Mouse (Mus musculus) stomach, embryonic 14.5 days (tissue): ENCODE data around the gene Cers1. TPM values are rescaled to one million over a fixed set of nuclear protein-coding genes. Genes with fewer than 3 reads are reported as not detected.
A peak's percentile ranks its signal among the peaks of the same experiment; 100 is the strongest.

ENCODE experiments used
- ATAC-seq: fragments of 200-750 bp; cut with Nextera tagmentation; 2 replicates; pipeline ENCODE4 v1.8.0; 2017; ENCODE audit warnings: low read depth, moderate TSS enrichment; ENCODE audit not compliant: insufficient number of reproducible peaks, insufficient read depth, low FRiP score
- H3K27ac ChIP-seq: fragments of 300-500 bp; sonication (generic); 2 replicates; pipeline ENCODE4 v1.5.1; 2014; ENCODE audit warnings: mild to moderate bottlenecking, low read length, moderate library complexity, mixed read lengths
- H3K27me3 ChIP-seq: fragments of 300-500 bp; sonication (generic); 2 replicates; pipeline ENCODE4 v1.6.1; 2014; ENCODE audit warnings: low read length, control low read depth, mixed read lengths; ENCODE audit not compliant: control insufficient read depth, insufficient read depth
- H3K36me3 ChIP-seq: fragments of 300-500 bp; sonication (generic); 2 replicates; pipeline ENCODE4 v1.6.1; 2014; ENCODE audit warnings: mild to moderate bottlenecking, control low read depth, low read length, moderate library complexity, mixed read lengths; ENCODE audit not compliant: control insufficient read depth, insufficient read depth
- H3K4me1 ChIP-seq: fragments of 300-500 bp; sonication (generic); 2 replicates; pipeline ENCODE4 v1.6.1; 2014; ENCODE audit warnings: low read length, control low read depth, mixed read lengths; ENCODE audit not compliant: control insufficient read depth, insufficient read depth
- H3K4me2 ChIP-seq: fragments of 300-500 bp; sonication (generic); replicated peaks from 2 replicates; pipeline ENCODE4 v1.6.1; 2014; ENCODE audit warnings: low read depth, low read length, control low read depth
- H3K4me3 ChIP-seq: fragments of 300-500 bp; sonication (generic); 2 replicates; pipeline ENCODE4 v1.5.1; 2014; ENCODE audit warnings: low read depth, low read length, control low read depth
- H3K9ac ChIP-seq: fragments of 300-500 bp; sonication (generic); replicated peaks from 2 replicates; pipeline ENCODE4 v1.6.1; 2014; ENCODE audit warnings: low read depth, mild to moderate bottlenecking, control low read depth, low read length, moderate library complexity, mixed read lengths
- H3K9me3 ChIP-seq: fragments of 300-500 bp; sonication (generic); 2 replicates; pipeline ENCODE4 v1.6.1; 2016; ENCODE audit warnings: low read depth, low read length, control low read depth; ENCODE audit not compliant: control insufficient read depth
- WGBS: fragments of 180-500 bp; shearing (Covaris S2); extraction: QIAGEN DNeasy Blood & Tissue Kit; methylation state at CpG from one replicate; pipeline ENCODE4 v1.1.7; 2014; 5-methylcytosine and 5-hydroxymethylcytosine counted together
- polyA plus RNA-seq: library from polyadenylated mRNA; unstranded; fragments of >200 nt; fragmentation: Nextera tagmentation; extraction: Ambion mirVana; gene quantifications from 2 replicates; pipeline ENCODE4 v1.2.1, GENCODE M21; 2014

Gene Cers1
- polyA plus RNA-seq, 1 experiment from 2014 or later: 5.7 TPM

DNA sequence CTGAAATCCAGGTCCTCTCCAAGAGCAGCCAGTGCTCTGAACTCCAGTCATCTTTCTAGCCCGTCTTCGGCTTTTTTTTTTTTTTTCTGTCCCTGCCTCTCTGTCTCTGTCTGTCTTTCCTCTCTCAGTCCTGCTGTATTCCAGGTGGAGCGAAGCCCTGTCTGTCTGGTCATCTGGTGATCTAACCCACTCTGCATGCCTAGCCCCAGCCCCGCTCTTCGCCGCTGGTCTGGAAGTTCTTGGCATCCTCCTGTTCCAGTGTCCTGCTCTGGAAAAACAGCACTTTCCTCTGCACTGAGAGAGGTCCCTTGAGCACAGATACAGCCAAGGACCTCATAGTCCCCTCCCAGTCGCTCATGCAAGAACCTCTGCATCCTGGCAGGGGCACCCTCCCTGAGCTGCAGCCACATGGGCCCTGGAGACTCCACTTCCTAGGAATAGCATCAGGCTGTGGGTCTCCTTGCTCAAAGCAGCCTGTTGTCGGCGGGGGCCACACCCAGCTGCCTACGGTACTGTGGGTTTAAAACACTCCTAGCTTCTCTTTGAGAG, 46.0 kb downstream of the Cers1 start:
- no peak overlapping the region for H3K4me2 ChIP-seq
- WGBS: 69% methylated on average over 10 of the region's 10 CpGs
- no peaks in the 10 kb centered on the region for H3K27me3 ChIP-seq
- H3K4me3 ChIP-seq: no peak overlapping the region
- 0 out of 2 replicates have a peak, but pooled peaks cover 3% of the 10 kb centered on the region for H3K4me1 ChIP-seq
- no peak overlapping the region for H3K9ac ChIP-seq
- H3K27ac ChIP-seq: no peak overlapping the region
- no peaks in the 10 kb centered on the region for H3K9me3 ChIP-seq
- ATAC-seq: no peak
- no peaks in the 10 kb centered on the region for H3K36me3 ChIP-seq

DNA sequence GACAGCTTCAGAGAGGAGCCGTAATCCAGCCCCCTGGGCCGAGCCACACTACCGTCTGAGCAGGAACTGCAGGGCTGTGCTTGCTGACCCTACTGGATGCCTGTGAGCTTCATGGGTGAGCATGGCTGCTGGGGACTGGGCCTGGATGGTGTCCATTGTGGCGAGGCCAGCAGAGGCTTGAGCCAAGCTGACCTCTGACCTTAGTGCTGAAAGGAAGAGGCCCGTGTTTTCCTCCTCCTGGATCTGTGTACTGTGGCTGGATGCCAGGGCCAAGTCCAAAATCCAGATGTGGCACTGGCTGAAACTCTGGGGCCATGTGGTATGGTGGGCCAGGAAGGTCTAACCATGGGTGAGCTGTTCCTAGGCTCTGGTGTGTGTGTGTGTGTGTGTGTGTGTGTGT, 48.5 kb downstream of the Cers1 start:
- no peak overlapping the region for H3K27ac ChIP-seq
- WGBS: 39% methylated on average over 5 of the region's 5 CpGs
- H3K36me3 ChIP-seq: no peaks in the 10 kb centered on the region
- 0 out of 2 replicates have a peak, but pooled peaks cover 3% of the 10 kb centered on the region for H3K4me1 ChIP-seq
- no peak overlapping the region for H3K4me2 ChIP-seq
- no peak overlapping the region for H3K9ac ChIP-seq
- no peaks in the 10 kb centered on the region for H3K9me3 ChIP-seq
- no peak overlapping the region for H3K4me3 ChIP-seq
- no peaks in the 10 kb centered on the region for H3K27me3 ChIP-seq
- no peak for ATAC-seq

DNA sequence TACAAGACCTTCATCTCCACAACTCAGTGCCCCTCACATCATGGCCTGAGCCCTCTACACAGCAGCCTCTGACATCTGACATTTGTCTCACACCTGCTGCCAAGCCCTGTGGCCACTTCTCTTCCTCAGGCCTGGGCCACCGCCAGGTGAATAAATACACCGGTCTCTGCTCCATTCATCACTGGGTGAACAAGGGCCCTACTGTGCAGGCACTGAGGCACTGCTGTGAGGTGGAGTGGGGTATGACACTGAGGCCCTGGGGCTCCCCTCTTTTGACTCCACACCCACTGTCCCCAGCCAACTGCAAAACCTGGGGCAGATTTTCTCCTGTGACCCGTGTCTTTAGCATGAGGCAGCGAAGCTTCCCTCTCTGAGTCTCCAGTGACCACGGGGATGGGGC, 51.0 kb downstream of the Cers1 start:
- Histone ChIP-seq H3K27ac (no peak overlapping the region), H3K4me1 (no peaks in the 10 kb centered on the region), H3K36me3 (no peaks in the 10 kb centered on the region), H3K4me3 (no peak overlapping the region), H3K4me2 (no peak overlapping the region), H3K27me3 (0 out of 2 replicates have a peak, but pooled peaks cover 2% of the 10 kb centered on the region), H3K9ac (no peak overlapping the region), H3K9me3 (no peaks in the 10 kb centered on the region)
- 61% methylated on average over 5 of the region's 5 CpGs for WGBS
- ATAC-seq: no peak; the same call in 1 of the 2 replicates

DNA sequence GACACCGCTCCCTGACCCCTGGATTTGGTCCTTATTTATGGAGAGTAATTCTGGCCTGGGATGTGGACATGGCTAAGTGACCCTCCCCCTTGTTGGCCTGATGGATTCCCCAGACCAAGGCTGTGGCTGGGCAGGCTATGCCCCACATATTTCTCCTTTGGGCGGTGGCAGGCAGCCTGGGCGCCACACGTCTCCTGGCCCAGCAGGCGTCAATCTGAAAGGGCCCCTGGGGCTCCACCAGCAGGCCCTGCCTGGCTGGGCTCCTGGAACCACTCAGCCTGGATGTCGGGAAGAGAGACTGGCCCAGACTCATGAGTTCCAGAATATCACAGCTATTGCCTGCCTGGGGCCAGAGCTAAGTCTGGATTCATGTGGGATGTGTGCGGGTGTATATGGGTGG, 54.9 kb downstream of the Cers1 start:
- no peak overlapping the region for H3K27ac ChIP-seq
- 82% methylated on average over 7 of the region's 7 CpGs for WGBS

DNA sequence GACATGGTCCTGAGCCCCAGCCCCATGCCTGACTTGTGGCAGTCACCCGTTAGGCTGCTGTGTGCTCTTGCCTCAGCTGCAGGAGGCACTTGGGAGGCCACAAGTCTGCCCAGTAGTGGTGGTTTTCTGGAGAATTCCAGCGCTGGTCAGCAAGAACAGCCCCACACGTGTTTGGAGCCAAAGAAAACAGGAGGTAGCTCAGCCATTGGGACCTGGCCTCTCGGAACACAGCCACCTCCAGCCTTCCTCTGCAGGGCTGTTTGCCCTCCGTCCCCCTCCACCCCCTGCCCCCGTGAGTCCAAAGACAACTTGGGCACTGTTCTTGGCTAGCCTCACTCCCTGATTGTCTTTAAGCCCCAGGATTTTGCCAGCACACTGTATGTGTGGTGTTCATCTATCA, 56.4 kb downstream of the Cers1 start:
- no peak overlapping the region for H3K4me3 ChIP-seq
- H3K4me2 ChIP-seq: no peak overlapping the region
- no peaks in the 10 kb centered on the region for H3K9me3 ChIP-seq
- H3K36me3 ChIP-seq: no peaks in the 10 kb centered on the region
- H3K27me3 ChIP-seq: peaks cover 53% of the 10 kb centered on the region
- H3K9ac ChIP-seq: no peak overlapping the region
- no peak overlapping the region for H3K27ac ChIP-seq
- 31% methylated on average over 6 of the region's 6 CpGs for WGBS
- peaks cover 10% of the 10 kb centered on the region; the same call in 1 of the 2 replicates for H3K4me1 ChIP-seq
- no peak for ATAC-seq

More for the DNA sequence above, 54.9 kb downstream of the Cers1 start:
- H3K9me3 ChIP-seq: no peaks in the 10 kb centered on the region
- H3K27me3 ChIP-seq: peaks cover 39% of the 10 kb centered on the region
- no peak overlapping the region for H3K4me3 ChIP-seq
- peaks cover 10% of the 10 kb centered on the region; the same call in 1 of the 2 replicates for H3K4me1 ChIP-seq
- H3K9ac ChIP-seq: no peak overlapping the region
- no peak for ATAC-seq
- no peak overlapping the region for H3K4me2 ChIP-seq
- no peaks in the 10 kb centered on the region for H3K36me3 ChIP-seq

DNA sequence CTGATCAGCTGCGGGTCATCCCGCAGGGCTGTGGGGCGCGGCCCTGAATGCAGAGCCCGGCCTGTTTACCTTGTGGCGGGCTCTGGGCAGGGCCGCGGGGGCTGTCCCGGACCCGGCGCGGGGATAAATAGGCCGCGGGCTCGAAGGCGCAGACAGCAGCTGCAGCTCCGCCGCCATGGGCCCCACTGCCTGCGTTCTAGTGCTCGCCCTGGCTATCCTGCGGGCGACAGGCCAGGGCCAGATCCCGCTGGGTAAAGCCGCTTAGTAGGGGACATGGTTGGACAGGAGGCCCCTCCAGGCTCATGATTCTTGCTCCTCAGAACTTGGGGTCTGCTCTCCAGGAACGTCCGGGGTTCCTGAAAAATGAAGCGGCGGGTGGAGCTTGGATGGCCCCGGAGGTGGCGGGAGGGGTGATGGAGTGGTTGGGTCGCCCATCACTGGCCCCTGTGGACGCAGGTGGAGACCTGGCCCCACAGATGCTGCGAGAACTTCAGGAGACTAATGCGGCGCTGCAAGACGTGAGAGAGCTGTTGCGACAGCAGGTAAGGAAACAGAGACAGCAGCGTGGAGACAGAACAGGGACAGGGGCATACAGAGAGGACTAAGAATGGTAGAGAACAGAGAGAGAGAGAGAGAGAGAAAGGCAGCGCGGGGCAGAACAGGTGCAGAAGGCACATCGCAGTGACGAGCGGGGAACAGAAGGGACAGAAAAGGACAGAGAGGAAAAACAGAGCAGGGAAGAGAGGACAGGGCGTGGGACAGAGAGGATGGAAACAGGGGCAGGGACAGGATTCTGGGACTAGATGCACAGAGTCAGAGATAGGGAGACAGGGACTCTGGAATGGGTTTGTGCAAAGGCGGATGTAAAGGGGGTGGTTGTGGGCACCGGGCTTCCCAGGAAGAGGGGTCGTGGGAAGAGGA, 58.1 kb downstream of the Cers1 start, which contains the start of gene Comp:
Gene Comp (plus strand): TSS at position 162 of the 921 bp plus-strand sequence.
- peak within 1 kb of the TSS; percentile 60 for H3K4me2 ChIP-seq
- H3K4me3 ChIP-seq: peak within 1 kb of the TSS; percentile 34
- H3K9ac ChIP-seq: no peak within 1 kb of the TSS
- no peak for ATAC-seq
- no peaks in the 10 kb centered on the region for H3K36me3 ChIP-seq
- peaks cover 64% of the 10 kb centered on the region for H3K27me3 ChIP-seq
- peaks cover 10% of the 10 kb centered on the region; the same call in 1 of the 2 replicates for H3K4me1 ChIP-seq
- WGBS: 3% methylated on average over 47 of the region's 47 CpGs
- no peak within 1 kb of the TSS for H3K27ac ChIP-seq
- no peaks in the 10 kb centered on the region for H3K9me3 ChIP-seq

DNA sequence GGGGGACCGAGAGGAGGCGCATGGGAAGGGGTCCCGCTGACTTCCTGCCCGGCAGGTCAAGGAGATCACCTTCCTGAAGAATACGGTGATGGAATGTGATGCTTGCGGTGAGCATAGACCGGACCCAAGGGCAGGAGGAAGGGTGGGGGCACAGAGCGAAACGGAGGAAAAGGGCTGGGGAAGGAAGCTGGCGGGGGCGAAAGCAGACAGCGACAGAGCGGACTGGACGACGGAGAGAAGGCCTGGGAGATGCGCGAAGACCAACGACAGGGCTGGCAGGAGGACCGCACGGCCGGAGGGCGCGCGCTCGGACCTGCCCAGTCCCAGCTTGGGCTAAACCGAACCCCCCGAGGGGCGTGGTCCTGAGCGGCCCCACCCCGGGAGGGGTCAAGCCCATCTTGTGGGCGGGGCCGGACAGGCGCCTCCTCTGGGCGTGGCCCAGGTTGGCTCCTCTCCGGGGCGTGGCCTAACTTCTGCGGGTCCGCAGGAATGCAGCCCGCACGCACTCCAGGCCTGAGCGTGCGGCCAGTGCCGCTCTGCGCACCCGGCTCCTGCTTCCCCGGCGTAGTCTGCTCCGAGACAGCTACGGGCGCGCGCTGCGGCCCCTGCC, 58.8 kb downstream of the Cers1 start:
- peak; percentile 66 for ATAC-seq
- H3K27me3 ChIP-seq: peaks cover 64% of the 10 kb centered on the region
- no peaks in the 10 kb centered on the region for H3K9me3 ChIP-seq
- H3K27ac ChIP-seq: no peak overlapping the region
- peaks cover 10% of the 10 kb centered on the region; the same call in 1 of the 2 replicates for H3K4me1 ChIP-seq
- peak overlapping the region; percentile 34 for H3K4me3 ChIP-seq
- WGBS: under 1% methylated on average over 52 of the region's 53 CpGs
- H3K4me2 ChIP-seq: peak overlapping the region; percentile 60
- no peak overlapping the region for H3K9ac ChIP-seq
- no peaks in the 10 kb centered on the region for H3K36me3 ChIP-seq

DNA sequence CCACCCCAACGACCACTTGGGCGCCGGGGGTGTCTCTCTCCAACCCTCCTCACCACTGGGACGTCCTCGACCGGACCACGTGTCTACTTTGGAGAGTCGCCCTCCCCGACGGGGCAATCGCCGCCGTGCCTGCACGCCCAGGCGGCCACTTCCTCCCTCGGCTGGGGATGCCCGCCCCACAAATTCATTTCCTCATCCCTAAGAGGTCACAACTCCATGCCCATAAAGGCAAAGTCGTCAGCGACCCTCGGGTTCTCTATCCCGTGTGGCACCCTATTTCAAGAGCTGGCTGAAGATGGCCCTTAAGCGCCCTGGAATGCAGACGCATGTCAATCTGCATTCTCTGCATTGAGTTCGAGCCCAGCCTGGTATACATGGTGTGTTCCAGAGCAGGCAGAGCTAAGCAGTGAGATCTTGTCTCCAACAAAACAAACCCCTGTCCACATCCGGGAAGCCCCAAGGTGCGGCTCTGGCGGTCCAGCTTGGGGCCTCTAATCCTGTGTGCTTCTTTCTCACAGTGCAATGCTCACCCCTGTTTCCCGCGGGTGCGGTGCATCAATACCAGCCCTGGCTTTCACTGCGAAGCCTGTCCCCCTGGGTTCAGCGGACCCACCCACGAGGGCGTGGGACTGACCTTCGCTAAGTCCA, 59.8 kb downstream of the Cers1 start:
- Histone ChIP-seq H3K9me3 (no peaks in the 10 kb centered on the region), H3K4me2 (peak overlapping the region; percentile 60), H3K27me3 (peaks cover 64% of the 10 kb centered on the region), H3K36me3 (no peaks in the 10 kb centered on the region), H3K4me3 (peak overlapping the region; percentile 34; the same call in 1 of the 2 replicates), H3K9ac (no peak overlapping the region), H3K4me1 (peaks cover 10% of the 10 kb centered on the region; the same call in 1 of the 2 replicates), H3K27ac (no peak overlapping the region)
- ATAC-seq: no peak
- WGBS: 5% methylated on average over 35 of the region's 35 CpGs
